Mouse (Mus musculus) retina, embryonic 14.5 days (tissue): ENCODE data around the gene D930048N14Rik.
"Not testable (repeated sequence)": the region's sequence is repeated elsewhere in the genome, so short reads cannot be mapped to it uniquely, and the experiment has no call there.

ENCODE experiments used
- DNase-seq: peaks from one replicate; pipeline ENCODE4 v3.0.0-alpha.2; 2015; ENCODE audit warnings: low spot score

Gene D930048N14Rik

DNA sequence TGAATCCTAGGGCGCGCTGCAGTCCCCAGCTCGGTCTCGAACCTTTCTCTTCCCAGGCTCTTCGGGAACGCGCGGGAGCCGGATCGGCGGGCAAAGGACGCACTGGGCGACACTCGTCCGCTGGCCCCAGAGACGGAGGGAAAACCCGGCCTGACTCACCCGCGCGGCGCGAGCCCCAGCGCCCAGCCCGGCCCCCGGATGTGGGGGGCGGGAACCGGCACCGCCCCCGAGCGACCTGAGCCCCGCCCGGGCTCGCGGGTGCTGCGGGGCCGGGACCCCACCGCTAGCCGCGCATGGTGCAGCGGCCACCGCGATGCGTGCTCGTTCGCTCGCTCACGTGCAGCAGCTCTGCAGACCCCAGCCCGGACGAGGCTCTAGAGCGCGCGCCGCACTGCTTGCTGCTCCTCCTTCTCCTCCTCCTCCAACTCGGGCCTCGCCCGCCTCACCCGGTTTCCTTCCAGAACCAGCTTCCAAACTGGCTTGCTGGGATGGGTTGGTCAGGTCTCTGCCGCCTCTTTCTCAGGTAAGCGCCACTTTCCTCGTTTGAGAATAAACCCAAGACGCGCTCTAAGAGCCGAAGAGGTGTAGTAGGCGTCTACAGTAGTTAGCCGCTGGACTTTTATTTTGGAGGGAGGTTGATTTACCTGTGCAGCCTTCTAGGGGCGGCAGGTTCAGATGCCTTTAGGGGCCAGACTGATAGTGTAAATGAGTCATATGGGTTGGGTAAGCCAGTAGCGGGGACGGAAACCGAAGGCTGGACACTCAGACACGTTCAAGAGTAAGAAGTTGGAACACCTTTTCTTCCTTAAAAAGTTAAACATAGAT lies at the start of gene D930048N14Rik, which contains the start of gene N4bp3:
Gene D930048N14Rik (plus strand): TSS at position 264 of the 825 bp plus-strand sequence.
Gene N4bp3 (minus strand): TSS at position 152 of the 825 bp plus-strand sequence.
- DNase-seq: peak; percentile 73

DNA sequence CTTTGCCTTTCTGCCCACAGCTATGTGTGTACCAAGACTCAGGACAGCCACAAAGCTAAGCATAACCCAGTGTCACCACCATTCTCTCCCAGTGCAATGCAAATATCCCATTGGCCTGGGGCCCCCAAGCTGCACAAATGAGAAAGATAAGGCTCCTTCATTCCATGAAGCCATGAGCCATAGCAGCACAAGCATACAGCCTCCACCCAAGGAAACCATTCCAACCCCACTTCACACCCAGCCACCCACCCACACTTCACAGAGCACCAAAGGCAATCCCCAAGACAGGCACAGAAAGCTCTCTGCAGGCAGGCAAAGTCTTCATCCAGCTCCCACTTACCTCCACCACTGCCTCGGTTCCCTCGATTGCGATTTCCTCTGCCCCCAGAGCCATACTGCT lies 48.5 kb upstream of the D930048N14Rik start:
- DNase-seq: no peak

DNA sequence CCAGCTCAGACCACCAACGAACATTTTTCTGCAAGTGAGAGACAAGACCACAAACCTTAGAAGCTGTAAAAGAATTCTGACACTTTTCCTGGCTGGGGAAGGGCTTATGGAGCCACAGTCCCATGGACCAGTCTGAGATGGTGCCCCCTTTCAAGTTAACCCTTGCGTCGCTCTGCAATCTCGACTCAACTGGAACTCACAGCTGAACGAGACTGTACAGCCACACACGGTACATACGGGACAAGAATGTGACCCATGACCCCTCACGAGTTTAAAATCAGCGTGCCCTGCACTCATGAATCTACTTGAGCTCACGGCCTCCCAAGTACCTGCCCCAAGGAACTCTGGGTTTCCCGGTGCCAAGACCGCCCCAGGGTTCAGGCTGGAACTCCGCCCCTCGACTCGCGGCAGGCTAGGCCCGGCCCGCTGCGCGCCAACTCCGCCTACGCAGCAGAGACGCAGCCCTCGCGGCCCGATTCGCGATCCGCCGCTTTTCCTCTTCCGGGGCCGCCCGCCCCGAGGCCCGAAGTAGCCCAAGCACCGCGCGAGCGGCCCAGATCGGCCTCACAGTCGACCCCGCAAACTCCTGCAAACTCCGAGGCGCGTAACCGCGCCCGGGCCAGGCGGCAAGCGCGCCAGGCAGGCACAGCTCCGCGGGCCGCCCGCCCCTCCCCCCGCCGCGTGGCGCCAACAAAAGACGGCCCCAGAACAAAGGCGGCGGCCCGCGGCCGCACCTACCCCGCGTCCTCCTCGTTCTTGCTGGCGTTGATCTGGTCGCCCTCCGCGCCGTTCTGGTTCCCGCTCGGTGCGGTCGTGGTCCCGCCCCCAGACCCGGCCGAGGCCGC lies 44.9 kb upstream of the D930048N14Rik start:
- peak; percentile 80 for DNase-seq

DNA sequence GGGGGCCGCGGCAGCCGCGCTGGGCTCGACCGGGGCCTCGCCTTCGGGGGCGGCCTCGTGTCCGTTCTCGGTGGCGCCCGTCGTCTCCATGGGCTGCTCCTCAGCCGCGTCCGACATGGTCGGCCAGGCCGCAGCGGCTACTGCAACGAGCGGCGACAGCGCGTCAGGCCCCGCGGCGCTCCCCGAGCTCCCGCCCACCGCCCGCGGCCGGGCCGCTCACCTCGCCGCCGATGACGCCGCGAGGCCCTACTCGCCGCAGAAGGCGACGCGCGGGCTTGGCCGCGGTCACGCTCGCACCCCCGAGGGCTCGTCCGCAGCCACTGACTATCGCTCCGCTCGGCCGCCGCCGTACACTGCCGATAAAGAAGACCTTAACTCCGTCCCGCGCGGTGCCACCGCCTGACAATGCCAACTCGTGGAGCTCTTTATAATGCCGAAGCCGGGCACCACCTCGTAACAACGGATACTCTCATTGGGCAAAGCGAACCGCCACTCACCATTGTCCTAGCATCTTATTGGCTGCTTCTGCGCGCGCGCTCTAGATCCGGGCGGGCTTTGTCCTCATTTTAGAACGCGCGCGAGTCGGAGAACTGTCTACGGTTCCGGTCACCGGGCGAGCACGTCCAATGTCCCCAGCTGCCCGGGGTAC lies 44.2 kb upstream of the D930048N14Rik start, which contains the start of gene Hnrnpab:
Gene Hnrnpab (minus strand): TSS at position 401 of the 649 bp plus-strand sequence.
- peak; percentile 100 for DNase-seq

DNA sequence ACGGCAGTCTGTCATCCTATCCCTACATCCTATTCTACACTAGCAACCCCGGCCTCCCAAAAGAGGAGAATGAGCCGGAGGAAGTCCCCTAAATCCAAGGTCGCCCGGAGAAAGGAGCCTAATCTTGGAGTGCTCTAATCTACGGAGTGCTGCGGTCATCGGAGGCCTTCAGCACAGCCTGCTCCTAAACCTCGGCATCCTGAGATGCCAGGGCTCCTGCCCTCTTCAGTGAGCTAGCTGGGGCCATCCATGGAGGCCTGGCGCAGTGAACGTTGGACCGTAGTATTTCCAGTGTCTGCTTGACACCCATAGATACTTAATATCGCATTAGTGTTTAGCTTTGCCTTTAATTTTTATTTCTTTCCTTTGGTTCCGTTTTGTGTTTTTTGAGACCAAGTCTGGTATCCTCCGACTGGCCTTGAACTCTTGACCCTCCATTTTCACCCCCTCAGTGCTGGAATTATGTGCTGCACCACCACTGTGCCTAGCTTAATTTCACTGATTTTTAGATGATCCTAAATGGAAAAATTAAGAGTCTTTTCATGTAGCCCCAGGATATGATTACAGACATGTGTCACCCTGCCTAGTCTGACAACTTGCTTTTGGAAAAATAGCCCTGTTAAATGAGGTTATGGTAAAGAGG lies 43.5 kb upstream of the D930048N14Rik start:
- no peak for DNase-seq

DNA sequence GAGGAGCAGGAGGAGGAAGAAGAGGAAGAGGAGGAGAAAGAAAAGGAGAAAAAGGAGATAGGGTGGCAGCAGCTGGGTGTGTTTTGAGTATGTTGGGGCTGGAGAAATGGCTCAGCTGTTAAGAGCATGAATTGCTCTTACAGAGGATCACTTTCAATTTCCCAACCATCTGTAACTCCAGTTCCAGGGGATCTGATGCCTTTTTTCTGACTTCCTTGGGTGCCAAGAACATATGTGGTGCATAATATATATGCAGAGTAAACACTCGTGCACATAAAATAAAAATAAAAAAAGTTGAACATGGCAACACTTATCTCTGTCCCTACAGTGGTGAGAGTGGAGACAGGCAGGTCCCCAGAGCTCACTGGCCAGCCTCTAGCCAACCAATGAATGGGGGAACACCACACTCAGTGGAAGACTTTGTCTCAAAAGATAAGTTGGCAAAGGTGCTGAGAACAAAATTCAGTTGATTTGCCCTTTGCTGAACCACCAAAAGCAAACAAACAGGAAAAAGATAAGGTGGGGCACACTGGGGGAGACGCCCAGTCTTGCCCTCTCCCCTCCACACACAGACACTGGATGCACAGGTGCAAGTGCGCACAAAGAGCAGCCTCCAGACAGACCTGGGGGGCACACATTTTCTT lies 41.4 kb upstream of the D930048N14Rik start:
- DNase-seq: no peak

DNA sequence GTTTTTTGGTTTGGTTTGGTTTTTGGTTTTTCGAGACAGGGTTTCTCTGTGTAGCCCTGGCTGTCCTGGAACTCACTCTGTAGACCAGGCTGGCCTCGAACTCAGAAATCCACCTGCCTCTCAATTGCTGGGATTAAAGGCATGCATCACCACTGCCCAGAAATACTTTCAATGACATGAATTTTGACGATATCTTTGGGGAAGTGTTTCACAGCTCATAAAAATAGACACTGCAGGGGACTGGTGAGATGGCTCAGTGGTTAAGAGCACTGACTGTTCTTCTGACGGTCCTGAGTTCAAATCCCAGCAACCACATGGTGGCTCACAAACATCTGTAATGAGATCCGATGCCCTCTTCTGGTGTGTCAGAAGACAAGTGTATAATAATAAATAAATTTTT lies 40.8 kb upstream of the D930048N14Rik start:
- DNase-seq: not testable (repeated sequence)

DNA sequence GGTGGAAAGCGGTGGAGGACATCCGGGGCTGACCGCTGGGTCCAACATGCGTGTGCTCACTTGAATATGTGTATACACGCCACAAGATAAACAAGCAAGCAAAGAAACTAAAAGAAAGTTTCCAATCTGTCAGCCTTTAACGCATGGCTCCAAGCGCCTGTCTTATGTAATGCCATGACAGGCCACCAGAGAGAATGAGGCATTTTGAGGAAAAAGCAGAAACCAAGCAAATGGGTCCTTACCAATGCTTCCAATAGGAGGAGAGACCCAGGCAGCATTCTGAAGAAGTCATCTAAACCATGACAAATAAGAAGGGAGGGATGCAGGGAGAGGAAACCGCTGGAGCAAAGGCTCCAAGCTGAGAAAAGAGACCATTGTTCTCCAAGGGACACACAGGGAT lies 36.5 kb upstream of the D930048N14Rik start:
- DNase-seq: no peak

DNA sequence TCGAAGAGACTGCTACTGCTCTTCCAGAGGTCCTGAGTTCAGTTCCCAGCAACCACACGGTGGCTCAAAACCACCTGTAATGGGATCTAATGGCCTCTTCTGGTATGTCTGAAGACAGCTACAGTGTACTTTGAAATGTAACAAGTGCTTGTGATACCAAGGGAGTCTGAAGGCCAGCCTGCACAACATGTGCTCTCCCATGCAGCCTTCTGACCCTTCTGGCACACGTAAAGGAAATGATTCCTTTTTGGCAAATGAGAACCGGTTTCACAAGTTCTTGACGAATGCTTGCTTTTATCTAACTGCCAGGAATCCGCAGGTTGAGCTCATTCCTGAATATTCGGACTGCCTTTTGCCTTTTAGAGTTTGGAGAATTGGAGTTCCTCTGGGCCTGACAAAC lies 35.6 kb upstream of the D930048N14Rik start:
- no peak for DNase-seq

DNA sequence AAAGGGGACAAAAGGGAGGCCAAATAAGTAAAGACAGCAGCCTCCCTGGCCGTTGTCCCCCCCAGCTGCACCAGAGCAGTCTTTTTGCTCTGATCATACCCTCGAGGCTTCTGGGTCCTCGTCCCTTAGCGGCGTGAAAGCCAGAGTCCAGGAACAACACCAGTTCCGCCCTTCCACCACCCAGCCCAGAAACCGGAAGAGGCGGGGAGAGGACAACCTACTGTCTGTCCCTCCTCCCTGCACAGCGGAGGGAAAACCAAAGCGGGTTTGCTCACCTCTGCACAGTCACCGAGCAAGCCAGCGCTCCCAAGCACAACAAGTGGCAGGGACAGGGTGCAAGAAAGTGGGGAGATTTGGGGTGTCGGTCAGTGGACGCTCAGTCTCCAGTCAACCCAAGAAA lies 35.2 kb upstream of the D930048N14Rik start:
- DNase-seq: peak; percentile 69

DNA sequence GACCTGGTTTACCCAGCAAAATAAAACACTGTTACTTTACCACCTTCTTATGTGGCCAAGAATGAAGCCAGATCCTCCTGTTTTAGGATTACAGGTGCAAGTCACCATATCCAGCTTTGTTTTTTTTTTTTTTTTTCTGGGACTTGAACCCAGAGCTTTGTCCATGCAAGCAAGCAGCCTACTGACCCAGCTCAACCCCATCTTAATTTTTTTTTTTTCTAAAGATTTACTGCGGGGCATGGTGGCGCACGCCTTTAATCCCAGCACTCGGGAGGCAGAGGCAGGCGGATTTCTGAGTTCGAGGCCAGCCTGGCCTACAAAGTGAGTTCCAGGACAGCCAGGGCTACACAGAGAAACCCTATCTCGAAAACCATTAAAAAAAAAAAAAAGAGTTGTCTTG lies 34.6 kb upstream of the D930048N14Rik start:
- DNase-seq: not testable (repeated sequence)

DNA sequence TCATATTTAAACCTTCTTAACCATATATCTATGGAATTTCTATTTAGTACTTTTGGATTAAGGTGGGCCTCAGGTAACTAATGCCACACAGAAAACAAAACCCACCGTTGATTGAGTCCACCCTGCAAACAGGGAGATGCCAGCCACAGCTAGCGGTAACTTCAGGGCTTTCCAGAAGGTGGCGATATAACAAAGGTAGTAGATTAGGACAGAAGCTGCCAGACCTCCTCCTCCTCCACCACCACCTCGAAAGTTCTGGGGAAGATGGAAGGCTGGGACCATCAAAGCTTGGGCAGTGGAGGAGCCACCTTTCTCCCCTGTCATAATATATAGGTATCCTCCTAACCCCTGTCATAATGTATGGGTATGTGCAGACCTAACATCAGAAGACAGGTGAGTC lies 33.1 kb upstream of the D930048N14Rik start:
- DNase-seq: peak; percentile 87

DNA sequence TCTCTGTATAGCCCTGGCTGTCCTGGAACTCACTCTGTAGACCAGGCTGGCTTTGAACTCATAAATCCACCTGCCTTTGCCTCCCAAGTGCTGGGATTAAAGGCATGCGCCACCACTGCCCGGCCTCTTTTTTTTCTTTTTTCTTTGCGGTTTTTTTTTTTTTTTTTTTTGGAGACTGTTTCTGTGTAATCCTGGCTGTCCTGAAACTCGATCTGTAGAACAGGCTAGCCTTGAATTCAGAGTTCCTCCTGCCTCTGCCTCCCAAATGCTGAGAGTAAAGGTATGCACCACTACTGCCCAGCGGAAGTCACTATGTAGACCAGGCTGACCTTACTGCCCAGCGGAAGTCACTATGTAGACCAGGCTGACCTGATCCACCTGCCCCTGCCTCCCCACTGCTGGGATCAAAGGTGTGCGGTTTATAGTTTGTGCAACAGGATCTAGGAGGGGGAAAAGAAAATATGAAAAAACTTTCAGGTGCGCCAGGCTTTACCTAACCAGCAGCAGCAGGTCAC lies 31.8 kb upstream of the D930048N14Rik start:
- DNase-seq: no peak

DNA sequence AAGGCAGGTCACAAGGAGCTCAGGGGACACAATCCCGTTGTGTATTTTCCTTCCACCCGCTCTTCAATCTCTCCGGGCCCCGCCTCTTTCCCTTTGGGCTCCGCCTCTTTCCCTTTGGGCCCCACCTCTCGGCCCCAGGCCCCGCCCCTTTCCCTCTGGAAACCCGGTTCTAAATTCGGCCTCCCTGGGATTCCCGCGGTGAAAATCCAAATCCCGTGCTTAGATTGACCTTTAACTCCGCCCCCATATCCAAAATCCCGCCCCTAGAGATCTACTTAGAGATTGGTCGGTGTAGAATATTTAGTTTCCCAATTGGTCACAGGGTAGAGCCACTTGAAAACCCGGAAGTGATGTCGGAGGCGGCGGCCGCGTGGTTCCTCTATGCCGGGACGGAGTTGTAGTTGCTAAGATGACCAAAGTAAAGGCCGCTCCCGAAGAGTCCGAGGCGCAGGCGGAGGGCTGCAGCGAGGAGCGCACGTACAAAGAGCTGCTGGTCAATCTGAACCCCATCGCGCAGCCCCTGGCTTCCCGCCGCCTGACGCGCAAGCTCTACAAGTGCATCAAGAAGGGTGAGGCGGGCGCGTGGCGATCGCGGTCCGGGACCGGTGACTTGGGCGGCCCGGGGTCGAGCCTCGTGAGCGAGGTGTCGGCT lies 31.2 kb upstream of the D930048N14Rik start, which contains the start of gene Nhp2:
Gene Nhp2 (plus strand): TSS at position 327 of the 652 bp plus-strand sequence.
- DNase-seq: peak; percentile 100

DNA sequence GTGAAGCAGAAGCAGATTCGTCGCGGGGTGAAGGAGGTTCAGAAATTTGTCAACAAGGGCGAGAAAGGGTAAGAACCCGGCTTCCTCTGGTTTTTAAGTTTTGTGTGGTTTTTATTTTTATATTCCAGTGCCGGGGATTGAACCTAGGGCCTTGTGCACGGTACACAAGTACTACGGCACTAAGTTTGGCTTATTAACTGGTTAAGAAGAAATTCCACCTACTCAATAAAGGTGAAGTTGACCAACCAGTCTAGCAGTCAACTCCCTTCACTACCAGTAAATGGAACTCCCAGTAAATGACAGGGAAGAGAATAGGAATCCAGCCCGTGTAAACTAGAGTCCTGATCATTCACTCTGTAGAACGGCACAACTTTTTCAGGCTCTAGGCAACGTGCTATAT lies 30.7 kb upstream of the D930048N14Rik start:
- no peak for DNase-seq

DNA sequence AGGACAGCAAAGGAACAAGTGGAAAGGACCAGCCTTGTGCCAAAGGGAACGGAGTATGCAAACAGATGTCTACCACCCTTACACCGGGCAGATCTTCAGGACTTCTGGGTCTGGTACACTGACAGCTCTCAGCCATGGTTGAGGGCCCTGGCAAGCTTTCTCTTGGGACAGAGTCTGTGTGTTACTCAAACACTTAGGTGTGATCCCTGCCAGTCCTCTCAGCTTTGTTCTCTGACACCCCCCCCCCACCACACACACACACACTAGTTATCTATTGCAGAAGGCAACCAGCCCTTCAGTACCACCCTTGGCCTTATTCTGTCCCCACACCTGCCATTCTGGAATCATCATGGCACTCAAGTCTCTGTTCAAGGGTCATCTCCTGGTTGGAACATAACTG lies 29.0 kb upstream of the D930048N14Rik start:
- DNase-seq: no peak

DNA sequence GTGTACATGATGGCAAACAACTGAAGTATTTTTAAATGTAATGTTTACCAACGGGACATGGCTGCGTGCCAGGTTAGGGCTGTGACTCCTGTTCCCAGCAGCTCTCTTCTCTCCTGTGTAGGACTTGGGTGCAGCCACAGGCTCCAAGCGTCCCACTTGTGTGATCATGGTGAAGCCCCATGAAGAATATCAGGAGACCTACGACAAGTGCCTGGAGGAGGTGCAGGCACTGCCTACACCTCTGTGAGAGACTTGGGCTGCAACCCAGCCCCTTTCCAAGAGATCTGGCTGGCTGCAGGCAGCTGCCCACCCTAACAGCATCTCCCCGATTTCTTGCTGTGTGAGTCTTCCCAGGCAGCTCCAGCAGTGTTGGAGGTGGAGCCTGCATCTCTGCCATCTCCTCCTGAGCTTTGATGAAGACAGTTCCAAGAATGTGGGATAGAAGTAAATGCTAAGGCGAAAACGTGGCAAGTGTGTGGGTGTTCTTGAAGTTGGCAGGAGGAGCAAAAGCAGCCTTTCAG lies 27.7 kb upstream of the D930048N14Rik start:
- no peak for DNase-seq

DNA sequence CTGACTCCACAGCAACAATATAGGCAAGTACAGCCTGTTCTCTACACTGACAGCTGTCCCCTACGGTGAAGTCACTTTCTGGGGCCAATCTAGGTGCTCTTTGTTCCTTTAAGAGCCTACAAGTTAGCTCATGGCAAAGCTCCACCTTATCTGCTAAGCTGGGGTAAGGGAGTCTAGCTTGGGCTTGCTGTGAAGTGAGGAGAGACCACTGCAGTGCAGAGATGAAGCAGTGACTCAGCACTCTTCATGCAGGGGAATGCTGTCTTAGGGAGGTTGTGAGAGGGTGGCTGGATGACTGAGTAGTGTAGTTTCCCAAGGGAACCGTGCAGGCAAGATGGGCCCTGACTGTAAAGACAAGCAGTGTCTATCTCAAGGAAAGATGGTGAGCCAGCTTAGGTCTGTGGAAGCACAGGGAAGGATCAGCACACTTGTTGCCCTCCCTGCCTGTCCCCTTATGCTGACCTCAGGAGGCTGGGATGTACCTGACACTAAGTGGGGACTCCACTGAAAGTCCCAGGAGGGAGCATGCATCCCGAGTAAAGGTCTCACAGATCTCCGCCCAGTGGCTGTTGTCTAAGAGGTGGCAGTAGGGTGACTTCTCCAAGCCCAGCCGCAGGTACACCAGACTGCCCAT lies 25.4 kb upstream of the D930048N14Rik start:
- DNase-seq: no peak

DNA sequence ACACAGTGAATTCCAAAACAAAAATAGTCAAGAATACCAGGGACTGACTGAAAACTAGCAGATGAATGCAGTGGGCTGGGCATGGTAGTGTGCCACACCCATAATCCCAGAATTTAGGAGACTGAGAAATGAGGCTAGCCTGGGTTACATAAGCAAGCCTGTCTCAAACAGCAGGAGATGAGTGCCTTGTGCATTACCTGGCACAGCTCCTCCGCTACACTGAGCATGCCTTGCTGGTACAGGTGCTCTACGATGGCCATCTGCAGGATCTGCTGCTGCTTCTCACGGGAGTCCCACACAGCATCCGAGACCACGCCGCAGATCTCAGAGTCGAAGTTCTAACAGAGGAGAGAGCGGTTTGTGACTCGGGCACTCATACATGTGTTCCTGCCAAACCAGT lies 23.3 kb upstream of the D930048N14Rik start:
- DNase-seq: no peak

DNA sequence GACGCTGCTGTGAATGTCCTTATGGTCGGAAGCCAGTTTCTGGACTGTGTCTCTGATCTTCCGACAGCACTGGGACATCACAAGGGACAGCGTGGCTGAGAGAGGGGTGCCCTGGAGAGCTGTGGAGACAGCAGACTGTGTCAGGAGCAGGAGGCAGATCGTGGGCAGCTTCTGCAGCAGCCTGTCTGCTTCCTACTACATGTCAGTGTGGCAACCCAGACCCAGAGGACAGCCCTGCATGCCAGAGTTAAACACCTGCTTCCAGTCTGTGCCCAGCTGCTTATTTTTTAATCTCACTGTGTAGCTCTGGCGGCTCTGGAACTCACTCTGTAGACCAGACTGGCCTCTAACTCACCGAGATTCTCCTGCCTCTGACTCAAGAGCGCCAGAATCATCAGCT lies 22.8 kb upstream of the D930048N14Rik start:
- no peak for DNase-seq
